Mouse (Mus musculus) liver (tissue): Measurements from ENCODE around the gene Cntrl.

Experiments
- DNase-seq: peaks from one replicate; pipeline ENCODE4 v3.0.0-alpha.2; 2020; ENCODE audit warnings: mixed read lengths

The Cntrl gene

GRCm38 (mm10) chr2:35178153-35178552, 68.9 kb downstream of the Cntrl start:
- no peak for DNase-seq

DNA sequence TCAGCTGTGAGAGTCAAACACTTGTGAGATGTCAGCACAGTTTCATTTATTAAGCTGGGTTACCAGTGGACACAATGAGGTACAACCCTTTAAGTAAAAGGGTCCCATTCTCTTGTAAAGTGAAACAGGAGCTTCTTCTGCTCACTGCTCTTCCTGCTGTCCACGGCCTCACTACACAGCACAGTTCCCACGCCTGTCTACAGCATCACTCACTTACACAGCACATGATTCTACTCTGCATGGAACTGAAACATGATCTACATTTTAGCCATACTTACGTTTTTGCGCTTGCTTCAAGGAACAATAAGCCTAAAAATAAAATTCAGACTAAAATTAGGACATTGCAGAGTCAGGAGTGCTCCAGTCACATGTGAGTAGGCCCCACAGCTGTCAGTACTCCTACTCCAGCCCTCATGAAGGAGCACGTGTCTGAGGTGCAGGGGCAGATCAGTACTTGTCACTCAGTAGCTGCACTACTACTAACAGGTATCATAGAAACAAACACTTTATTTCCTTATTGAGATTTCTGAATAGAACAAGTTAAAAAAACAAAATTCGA, 73.9 kb downstream of the Cntrl start:
- DNase-seq: no peak

GRCm38 (mm10) chr2:35188929-35189328, 79.6 kb downstream of the Cntrl start:
- no peak for DNase-seq

GRCm38 (mm10) chr2:35193976-35194375, 84.7 kb downstream of the Cntrl start:
- DNase-seq: no peak

GRCm38 (mm10) chr2:35195626-35196544, 86.6 kb downstream of the Cntrl start:
- DNase-seq: no peak

DNA sequence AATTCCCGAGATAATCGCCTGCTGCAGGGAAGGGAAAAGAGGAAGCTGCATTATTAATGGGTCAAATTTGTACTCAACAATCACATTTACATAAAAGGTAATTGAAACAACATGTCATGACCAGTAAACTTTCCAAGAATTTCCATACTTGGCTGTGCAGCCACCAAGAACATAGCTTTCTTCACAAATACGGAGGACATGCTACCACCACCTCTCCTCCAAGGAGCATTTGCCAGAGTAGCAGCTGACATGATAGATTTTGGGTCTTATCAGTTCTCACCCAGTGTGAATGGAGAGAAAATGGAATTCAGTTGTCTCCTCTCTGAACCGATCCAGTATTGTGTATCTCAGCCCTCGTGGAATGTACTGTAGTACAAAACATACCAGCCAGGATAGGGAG, 90.2 kb downstream of the Cntrl start:
- DNase-seq: peak; percentile 17

GRCm38 (mm10) chr2:35199971-35200897, 90.9 kb downstream of the Cntrl start:
- peak; percentile 61 for DNase-seq

- DNase-seq: peak; percentile 100
Measured at GRCm38 (mm10) chr2:35200898-35201668, 91.8 kb downstream of the Cntrl start, which contains the start of gene Rab14. Gene Rab14, minus strand, starts transcription at chr2:35201120.

- no peak for DNase-seq
Measured at GRCm38 (mm10) chr2:35203729-35204128, 94.4 kb downstream of the Cntrl start.

- DNase-seq: no peak
Measured at GRCm38 (mm10) chr2:35206761-35207160, 97.5 kb downstream of the Cntrl start.

DNA sequence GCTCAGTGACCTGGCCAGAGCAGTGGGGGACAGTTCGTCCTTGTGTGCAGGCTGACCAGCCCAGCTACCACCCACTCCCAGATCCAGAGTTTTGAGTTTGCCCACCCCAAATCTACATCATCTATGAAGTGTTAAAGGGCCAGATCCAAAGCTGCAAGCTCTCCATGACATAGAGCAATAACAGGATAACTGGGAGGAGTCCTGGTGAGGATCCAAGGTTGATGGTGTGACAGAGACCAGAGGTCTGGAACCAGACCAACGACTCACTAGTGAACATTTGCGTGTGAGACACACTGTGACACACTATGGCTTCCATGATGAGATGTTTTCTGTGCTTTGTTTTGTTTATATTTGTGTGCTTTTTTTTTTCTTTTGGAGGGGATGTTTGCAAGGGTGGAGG, 98.8 kb downstream of the Cntrl start:
- DNase-seq: no peak

DNA sequence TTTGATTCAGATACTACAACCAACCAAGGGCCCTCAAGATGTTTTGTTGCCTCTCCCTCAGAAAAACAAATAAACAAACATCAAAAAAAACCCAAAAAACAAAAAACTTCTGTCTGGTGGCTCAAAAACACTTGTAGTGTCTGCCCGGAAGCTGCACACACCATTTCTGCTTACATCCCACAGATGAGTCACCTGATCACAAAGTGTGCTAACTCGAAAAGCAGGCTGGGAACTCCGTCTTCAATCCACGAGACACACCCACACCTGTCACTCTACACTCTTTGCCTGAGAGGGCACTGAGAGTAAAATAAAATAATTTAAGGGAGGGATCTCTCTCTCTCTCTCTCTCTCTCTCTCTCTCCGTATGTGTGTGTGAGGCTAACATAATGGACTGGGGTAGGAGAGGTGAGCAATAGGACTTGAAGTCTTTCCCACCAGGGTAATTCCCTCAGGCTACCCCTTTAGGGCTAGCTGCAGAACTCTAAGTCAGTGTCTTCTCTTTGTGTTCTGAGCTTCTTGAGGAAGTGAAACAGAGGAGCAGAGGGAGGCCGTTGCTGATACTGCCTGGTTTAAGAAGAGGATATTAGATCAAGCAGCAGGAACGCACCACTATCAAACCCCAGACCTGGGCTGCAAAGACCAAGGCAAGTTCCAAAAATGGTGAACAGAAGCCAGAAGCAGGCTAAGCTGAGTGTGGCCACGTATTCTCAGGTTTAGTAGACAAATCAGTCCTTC, 99.8 kb downstream of the Cntrl start:
- DNase-seq: no peak

DNA sequence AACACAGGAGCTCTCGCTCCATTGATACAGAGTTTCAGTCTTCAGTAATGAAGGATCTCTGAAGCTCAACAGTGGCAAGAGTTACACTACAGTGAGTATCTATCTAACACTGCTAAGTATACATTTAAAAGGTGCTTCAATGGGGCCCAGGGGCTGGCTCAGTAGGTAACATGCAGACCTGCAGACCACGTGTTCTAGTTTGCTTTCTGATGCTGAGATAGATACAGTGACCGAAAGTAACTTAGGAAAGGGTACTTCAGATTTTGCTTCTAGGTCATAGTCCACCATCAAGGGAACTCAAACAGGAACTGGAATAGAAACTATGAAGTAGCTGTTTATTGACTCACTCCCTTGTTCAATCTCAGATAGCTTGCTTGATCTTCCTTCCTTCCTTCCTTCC, 102.4 kb downstream of the Cntrl start:
- DNase-seq: no peak

- peak; percentile 25 for DNase-seq
Measured at GRCm38 (mm10) chr2:35213345-35213910, 104.1 kb downstream of the Cntrl start.

GRCm38 (mm10) chr2:35214881-35215358, 105.6 kb downstream of the Cntrl start:
- DNase-seq: peak; percentile 74

DNA sequence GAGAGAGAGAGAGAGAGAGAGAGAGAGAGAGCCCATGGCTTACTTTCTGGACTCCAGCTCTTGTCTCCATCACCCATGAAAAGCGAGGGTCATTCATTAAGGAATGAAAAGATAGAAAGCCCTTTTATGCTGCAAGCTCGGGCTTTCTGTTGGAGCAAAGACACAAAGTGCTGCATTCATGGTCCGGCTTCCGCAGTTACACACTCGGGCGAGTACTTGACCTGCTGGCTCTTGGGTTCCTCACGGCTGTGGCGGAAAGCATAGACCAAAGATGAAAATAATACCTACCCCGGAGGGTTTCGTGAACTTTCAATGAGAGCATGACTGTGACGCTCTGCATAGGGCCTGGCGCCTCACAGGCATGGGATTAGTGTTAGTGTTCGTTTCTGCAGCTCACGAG, 106.1 kb downstream of the Cntrl start:
- DNase-seq: no peak

DNA sequence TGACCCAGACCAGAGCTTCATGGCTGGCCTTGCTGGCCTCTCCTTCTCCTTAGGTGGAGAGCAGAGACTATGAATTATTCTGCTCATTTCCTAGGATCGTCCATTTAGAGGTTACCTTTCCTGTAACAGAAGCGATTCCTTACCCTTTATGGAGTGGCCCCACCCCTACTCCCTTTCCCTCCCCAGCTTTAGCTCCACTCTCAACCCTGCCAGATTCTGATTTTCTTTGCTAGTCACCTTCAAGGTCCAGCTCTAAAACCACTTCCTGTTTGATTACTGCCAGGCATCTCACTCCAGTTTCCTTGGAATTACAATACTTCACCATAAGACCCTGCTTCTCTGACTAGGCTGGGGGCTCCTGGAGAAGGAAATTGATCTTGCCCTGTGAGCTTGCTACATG, 107.4 kb downstream of the Cntrl start:
- no peak for DNase-seq

GRCm38 (mm10) chr2:35218736-35219135, 109.4 kb downstream of the Cntrl start:
- DNase-seq: no peak

- DNase-seq: no peak
Measured at GRCm38 (mm10) chr2:35222822-35223391, 113.6 kb downstream of the Cntrl start.

GRCm38 (mm10) chr2:35224285-35224684, 115.0 kb downstream of the Cntrl start:
- DNase-seq: no peak

GRCm38 (mm10) chr2:35228145-35228544, 118.9 kb downstream of the Cntrl start:
- no peak for DNase-seq
